Mouse (Mus musculus): ENCODE measurements around the gene Slc4a2. TPM values are rescaled to one million over a fixed set of nuclear protein-coding genes. Genes with fewer than 3 reads are reported as not detected.

Slc4a2 gene
- polyA plus RNA-seq, 1 experiment: 96.4 TPM

DNA sequence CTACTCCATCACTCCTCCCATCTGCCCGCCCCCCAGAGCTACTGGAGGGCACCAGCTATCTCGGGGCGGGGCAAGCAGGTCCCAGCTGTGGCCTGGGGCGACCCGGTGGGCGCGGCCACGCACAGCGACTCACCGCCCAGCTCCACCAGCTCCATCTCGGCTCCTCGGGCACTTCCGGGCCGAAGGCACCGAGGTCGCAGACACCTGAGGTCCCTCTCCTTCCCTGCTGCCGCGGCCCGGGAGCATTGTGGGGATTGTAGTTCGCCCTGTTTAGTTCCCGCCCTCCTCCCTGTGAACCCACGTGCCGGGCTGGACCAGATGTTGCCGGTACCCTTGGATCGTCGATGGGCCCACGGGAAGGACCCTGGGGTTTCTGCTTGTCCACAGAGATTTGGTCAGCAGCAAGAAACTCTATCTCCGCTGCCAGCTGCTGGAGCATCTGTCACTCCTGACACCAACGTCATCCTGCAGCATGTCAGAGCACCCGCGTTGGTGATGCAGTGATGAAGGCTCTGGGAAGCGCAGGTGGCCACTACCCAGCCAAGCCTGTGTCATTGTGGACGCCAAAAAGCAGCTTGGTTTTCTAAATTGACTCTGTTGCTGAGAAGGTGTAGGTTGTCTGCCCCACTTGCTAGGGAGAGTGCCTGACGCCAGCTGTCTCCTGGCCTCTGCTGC, 24.1 kb downstream of the Slc4a2 start, which contains the start of gene Tmub1:
Gene Tmub1, minus strand, starts transcription at position 231 of the 675 bp plus-strand sequence.
- H3K4me3 ChIP-seq: peak within 1 kb of the TSS; percentile 26
- peaks cover 19% of the 10 kb centered on the region for H3K79me2 ChIP-seq (ENCODE audit: control insufficient read depth, insufficient read depth)
- H3ac ChIP-seq (ENCODE audit: control insufficient read depth, insufficient read length): no peak within 1 kb of the TSS
- TF ChIP-seq POLR2AphosphoS2 (IDR thresholded peaks at IDR 0.05; ENCODE audit: insufficient read length, low read depth) (no peak), MAX (IDR thresholded peaks at IDR 0.05; ENCODE audit: low read depth) (no peak), SRF (IDR thresholded peaks at IDR 0.05; ENCODE audit: control insufficient read depth, insufficient read length, low read depth) (no peak), MYOG (IDR thresholded peaks at IDR 0.05; ENCODE audit: control insufficient read depth in 1 of 3, insufficient read depth in 1 of 3, insufficient read length in 2 of 3, low read depth in 2 of 3) (peak in 1 of 3 experiments; percentile 28), TCF3 (IDR thresholded peaks at IDR 0.05; ENCODE audit: insufficient read length, low read depth) (no peak), POLR2A (IDR thresholded peaks at IDR 0.05; ENCODE audit: insufficient read length, low read depth) (peak; percentile 57), E2F4 (IDR thresholded peaks at IDR 0.05; ENCODE audit: insufficient read depth) (no peak), TCF12 (IDR thresholded peaks at IDR 0.05; ENCODE audit: insufficient read depth, poor library complexity, severe bottlenecking) (no peak), MYOD1 (IDR thresholded peaks at IDR 0.05; ENCODE audit: control insufficient read depth in 1 of 3, insufficient read length in 2 of 3, low read depth in 2 of 3) (peak in 2 of 3 experiments; percentile 50 to 55), USF1 (IDR thresholded peaks at IDR 0.05; ENCODE audit: low read depth) (peak; percentile 77), CEBPB (IDR thresholded peaks at IDR 0.05; ENCODE audit: insufficient read depth, poor library complexity, severe bottlenecking) (no peak), REST (IDR thresholded peaks at IDR 0.05; ENCODE audit: insufficient read depth, insufficient read length) (no peak)
- no peaks in the 10 kb centered on the region for H3K27me3 ChIP-seq (ENCODE audit: control insufficient read depth, insufficient read depth, insufficient read length)
- peaks cover 6% of the 10 kb centered on the region for H3K36me3 ChIP-seq (ENCODE audit: control insufficient read depth, insufficient read depth)
- H3K4me2 ChIP-seq (ENCODE audit: low read depth): peak within 1 kb of the TSS; percentile 86

DNA sequence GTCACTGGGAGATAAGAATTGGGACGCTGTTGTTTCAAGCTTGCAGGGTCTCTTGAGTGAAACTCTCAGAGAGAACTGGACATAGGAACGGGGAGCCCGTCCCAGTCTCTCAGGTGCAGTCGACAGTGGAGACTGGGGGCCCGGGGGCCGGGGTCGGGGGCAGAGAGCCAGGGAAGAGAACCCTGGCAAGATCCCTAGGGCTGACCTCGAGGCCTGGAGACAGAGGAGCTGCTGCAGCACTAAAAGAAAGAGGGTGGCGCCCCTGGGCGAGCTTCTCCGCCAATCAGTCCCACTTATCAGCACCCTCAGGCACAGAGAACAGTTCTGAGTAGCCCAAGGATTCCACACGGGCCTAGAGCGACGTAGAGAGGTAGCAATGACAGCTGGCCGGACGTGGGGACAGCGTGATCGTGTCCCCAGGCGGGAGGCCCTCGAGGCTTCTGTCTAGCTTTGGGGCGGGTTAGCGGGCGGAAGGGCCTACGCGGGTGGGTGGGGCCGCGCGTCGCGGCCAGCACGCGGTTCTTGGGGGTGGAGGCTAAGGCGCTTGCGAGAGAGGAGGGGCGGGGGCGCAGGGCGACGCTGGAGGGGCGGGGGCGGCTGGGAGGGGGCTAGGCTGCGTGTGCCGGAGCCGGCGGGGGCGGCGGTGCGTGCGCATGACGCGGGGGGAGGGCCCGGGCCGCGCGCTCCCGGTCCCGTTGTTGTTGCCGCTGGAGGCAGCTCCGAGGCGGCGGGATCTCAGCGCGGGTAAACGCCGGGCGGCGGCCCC, 27.8 kb downstream of the Slc4a2 start:
- H3K4me2 ChIP-seq (ENCODE audit: low read depth): peak overlapping the region; percentile 81
- no peaks in the 10 kb centered on the region for H3K27me3 ChIP-seq (ENCODE audit: control insufficient read depth, insufficient read depth, insufficient read length)
- peaks cover 41% of the 10 kb centered on the region for H3K79me2 ChIP-seq (ENCODE audit: control insufficient read depth, insufficient read depth)
- peak overlapping the region; percentile 94 for H3ac ChIP-seq (ENCODE audit: control insufficient read depth, insufficient read length)
- no peaks in the 10 kb centered on the region for H3K36me3 ChIP-seq (ENCODE audit: control insufficient read depth, insufficient read depth)
- peak overlapping the region; percentile 87 for H3K4me3 ChIP-seq
- TF ChIP-seq TCF12 (IDR thresholded peaks at IDR 0.05; ENCODE audit: insufficient read depth, poor library complexity, severe bottlenecking): no peak
- TF ChIP-seq SRF (IDR thresholded peaks at IDR 0.05; ENCODE audit: control insufficient read depth, insufficient read length, low read depth): no peak
- TF ChIP-seq USF1 (IDR thresholded peaks at IDR 0.05; ENCODE audit: low read depth): no peak
- TF ChIP-seq CEBPB (IDR thresholded peaks at IDR 0.05; ENCODE audit: insufficient read depth, poor library complexity, severe bottlenecking): no peak
- peak; percentile 84 for TF ChIP-seq POLR2AphosphoS2 (IDR thresholded peaks at IDR 0.05; ENCODE audit: insufficient read length, low read depth)
- TF ChIP-seq POLR2A (IDR thresholded peaks at IDR 0.05; ENCODE audit: insufficient read length, low read depth): peak; percentile 68
- TF ChIP-seq TCF3 (IDR thresholded peaks at IDR 0.05; ENCODE audit: insufficient read length, low read depth): no peak
- no peak for TF ChIP-seq REST (IDR thresholded peaks at IDR 0.05; ENCODE audit: insufficient read depth, insufficient read length)
- peak in 2 of 3 experiments; percentile 23 to 66 for TF ChIP-seq MYOD1 (IDR thresholded peaks at IDR 0.05; ENCODE audit: control insufficient read depth in 1 of 3, insufficient read length in 2 of 3, low read depth in 2 of 3)
- TF ChIP-seq E2F4 (IDR thresholded peaks at IDR 0.05; ENCODE audit: insufficient read depth): no peak
- no peak for TF ChIP-seq MAX (IDR thresholded peaks at IDR 0.05; ENCODE audit: low read depth)
- TF ChIP-seq MYOG (IDR thresholded peaks at IDR 0.05; ENCODE audit: control insufficient read depth in 1 of 3, insufficient read depth in 1 of 3, insufficient read length in 2 of 3, low read depth in 2 of 3): peak in 2 of 3 experiments; percentile 7 to 63

DNA sequence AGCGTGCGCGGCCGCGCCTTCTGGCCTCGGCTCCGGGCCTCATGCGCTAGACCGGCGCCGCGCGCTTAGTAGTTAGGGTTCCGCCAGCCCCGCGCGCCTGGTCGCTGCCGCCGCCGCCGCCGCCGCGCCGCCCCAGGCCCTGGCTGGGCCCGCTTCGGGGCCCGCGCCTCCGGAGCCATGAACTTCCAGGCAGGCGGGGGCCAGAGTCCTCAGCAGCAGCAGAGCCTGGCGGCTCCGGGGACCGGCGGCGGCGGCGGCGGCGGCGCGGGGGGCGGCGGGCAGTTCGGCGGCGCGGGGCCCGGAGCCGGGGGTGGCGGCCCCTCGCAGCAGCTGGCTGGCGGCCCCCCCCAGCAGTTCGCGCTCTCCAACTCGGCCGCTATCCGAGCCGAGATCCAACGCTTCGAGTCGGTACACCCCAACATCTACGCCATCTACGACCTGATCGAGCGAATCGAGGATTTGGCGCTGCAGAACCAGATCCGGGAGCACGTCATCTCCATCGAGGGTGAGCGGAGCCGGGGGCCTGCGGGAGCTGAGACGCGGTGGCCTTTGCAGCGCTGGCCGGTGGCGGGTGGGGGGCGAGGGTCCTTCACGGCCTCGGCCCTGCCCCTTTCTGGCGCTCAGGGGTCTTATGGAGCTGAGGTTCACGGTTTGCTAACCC, 28.5 kb downstream of the Slc4a2 start, which contains the start of gene Agap3:
Gene Agap3, plus strand, starts transcription at position 148 of the 661 bp plus-strand sequence.
- peak within 1 kb of the TSS; percentile 94 for H3ac ChIP-seq (ENCODE audit: control insufficient read depth, insufficient read length)
- H3K27me3 ChIP-seq (ENCODE audit: control insufficient read depth, insufficient read depth, insufficient read length): no peaks in the 10 kb centered on the region
- peak within 1 kb of the TSS; percentile 87 for H3K4me3 ChIP-seq
- H3K36me3 ChIP-seq (ENCODE audit: control insufficient read depth, insufficient read depth): no peaks in the 10 kb centered on the region
- H3K4me2 ChIP-seq (ENCODE audit: low read depth): peak within 1 kb of the TSS; percentile 83
- TF ChIP-seq POLR2AphosphoS2 (IDR thresholded peaks at IDR 0.05; ENCODE audit: insufficient read length, low read depth) (no peak), CEBPB (IDR thresholded peaks at IDR 0.05; ENCODE audit: insufficient read depth, poor library complexity, severe bottlenecking) (no peak), TCF3 (IDR thresholded peaks at IDR 0.05; ENCODE audit: insufficient read length, low read depth) (no peak), E2F4 (IDR thresholded peaks at IDR 0.05; ENCODE audit: insufficient read depth) (no peak), SRF (IDR thresholded peaks at IDR 0.05; ENCODE audit: control insufficient read depth, insufficient read length, low read depth) (no peak), MYOG (IDR thresholded peaks at IDR 0.05; ENCODE audit: control insufficient read depth in 1 of 3, insufficient read depth in 1 of 3, insufficient read length in 2 of 3, low read depth in 2 of 3) (peak in 1 of 3 experiments; percentile 3), MAX (IDR thresholded peaks at IDR 0.05; ENCODE audit: low read depth) (no peak)
- peaks cover 48% of the 10 kb centered on the region for H3K79me2 ChIP-seq (ENCODE audit: control insufficient read depth, insufficient read depth)

DNA sequence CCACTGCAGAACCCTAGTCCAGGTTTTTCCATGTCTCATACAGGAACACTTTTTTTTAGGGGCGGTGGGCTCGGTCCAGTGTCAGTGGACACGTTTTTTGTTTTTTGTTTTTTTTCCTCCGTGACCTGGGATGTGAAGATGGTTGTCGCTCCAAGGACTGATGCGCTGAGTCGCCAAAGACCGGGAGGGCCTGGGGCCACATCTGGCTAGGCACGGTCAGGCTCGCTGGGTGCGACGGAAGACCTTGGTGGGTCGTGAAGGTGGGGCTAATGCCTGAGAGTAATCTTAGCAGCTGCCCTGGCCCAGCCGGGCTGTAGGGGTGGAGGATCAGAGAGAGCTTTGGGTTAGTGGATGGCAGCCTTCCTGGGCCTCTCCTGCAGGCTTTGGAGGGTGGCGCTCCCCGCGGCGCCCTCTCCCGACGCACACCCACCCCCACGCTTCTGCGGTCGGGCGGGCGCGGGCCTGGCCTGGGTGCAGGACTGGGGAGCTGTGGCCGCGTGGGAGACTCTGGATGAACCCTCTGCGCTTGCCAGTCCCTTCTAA, 29.1 kb downstream of the Slc4a2 start:
- Histone ChIP-seq H3K79me2 (ENCODE audit: control insufficient read depth, insufficient read depth) (peaks cover 54% of the 10 kb centered on the region), H3K27me3 (ENCODE audit: control insufficient read depth, insufficient read depth, insufficient read length) (no peaks in the 10 kb centered on the region), H3K4me2 (ENCODE audit: low read depth) (peak overlapping the region; percentile 83), H3K4me3 (peak overlapping the region; percentile 87), H3ac (ENCODE audit: control insufficient read depth, insufficient read length) (peak overlapping the region; percentile 94), H3K36me3 (ENCODE audit: control insufficient read depth, insufficient read depth) (no peaks in the 10 kb centered on the region)
- TF ChIP-seq MYOD1 (IDR thresholded peaks at IDR 0.05; ENCODE audit: control insufficient read depth in 1 of 3, insufficient read length in 2 of 3, low read depth in 2 of 3): peak in 1 of 3 experiments; percentile 48
- no peak for TF ChIP-seq SRF (IDR thresholded peaks at IDR 0.05; ENCODE audit: control insufficient read depth, insufficient read length, low read depth)
- peak in 1 of 3 experiments; percentile 33 for TF ChIP-seq MYOG (IDR thresholded peaks at IDR 0.05; ENCODE audit: control insufficient read depth in 1 of 3, insufficient read depth in 1 of 3, insufficient read length in 2 of 3, low read depth in 2 of 3)
- no peak for TF ChIP-seq USF1 (IDR thresholded peaks at IDR 0.05; ENCODE audit: low read depth)
- TF ChIP-seq TCF3 (IDR thresholded peaks at IDR 0.05; ENCODE audit: insufficient read length, low read depth): no peak

All from myocyte (in vitro differentiated cells).